Mouse (Mus musculus): ENCODE data around the gene Arhgap18. TPM values are rescaled to one million over a fixed set of nuclear protein-coding genes. Genes with fewer than 3 reads are reported as not detected.

Gene Arhgap18
- polyA plus RNA-seq, 2 experiments, result 14.2 to 24.3 TPM

- Histone ChIP-seq H3K27ac (replicated peaks; ENCODE audit: low read depth, low read length) (no peak overlapping the region), H3K4me1 (ENCODE audit: control insufficient read depth, insufficient read depth, low read length) (no peaks in the 10 kb centered on the region), H3K27me3 (ENCODE audit: control insufficient read depth, insufficient read depth, low read length) (no peaks in the 10 kb centered on the region), H3K4me2 (replicated peaks; ENCODE audit: low read depth, low read length, severe bottlenecking) (no peak overlapping the region), H3K36me3 (ENCODE audit: control insufficient read depth, insufficient read depth, low read length) (no peaks in the 10 kb centered on the region), H3K9me3 (ENCODE audit: control insufficient read depth, low read length) (no peaks in the 10 kb centered on the region), H3K4me3 (replicated peaks; ENCODE audit: low read length) (no peak overlapping the region), H3K9ac (ENCODE audit: low read depth, low read length, severe bottlenecking) (no peak overlapping the region)
- DNase-seq (ENCODE audit: low spot score) (no peak), ATAC-seq (ENCODE audit: low FRiP score, low read depth) (no peak)
- TF ChIP-seq POLR2A (IDR thresholded peaks at IDR 0.05; ENCODE audit: borderline replicate concordance, extremely low read depth, insufficient read depth, insufficient read length), result no peak
These were observed 67.1 kb downstream of the Arhgap18 start for GRCm38 (mm10) chr10:26820326-26820725.

- no peak for DNase-seq (ENCODE audit: low spot score)
- H3K4me1 ChIP-seq (ENCODE audit: control insufficient read depth, insufficient read depth, low read length), result no peaks in the 10 kb centered on the region
- H3K27me3 ChIP-seq (ENCODE audit: control insufficient read depth, insufficient read depth, low read length), result no peaks in the 10 kb centered on the region
- ATAC-seq (ENCODE audit: low FRiP score, low read depth), result no peak
- H3K4me3 ChIP-seq (replicated peaks; ENCODE audit: low read length), result no peak overlapping the region
- no peaks in the 10 kb centered on the region for H3K36me3 ChIP-seq (ENCODE audit: control insufficient read depth, insufficient read depth, low read length)
- no peak for TF ChIP-seq POLR2A (IDR thresholded peaks at IDR 0.05; ENCODE audit: borderline replicate concordance, extremely low read depth, insufficient read depth, insufficient read length)
- WGBS, result 37% methylated on average over 1 of the region's 1 CpGs
- H3K27ac ChIP-seq (replicated peaks; ENCODE audit: low read depth, low read length), result no peak overlapping the region
- no peak overlapping the region for H3K4me2 ChIP-seq (replicated peaks; ENCODE audit: low read depth, low read length, severe bottlenecking)
- no peaks in the 10 kb centered on the region for H3K9me3 ChIP-seq (ENCODE audit: control insufficient read depth, low read length)
- no peak overlapping the region for H3K9ac ChIP-seq (ENCODE audit: low read depth, low read length, severe bottlenecking)
These were observed 67.7 kb downstream of the Arhgap18 start for GRCm38 (mm10) chr10:26820936-26821335.

GRCm38 (mm10) chr10:26823997-26824396 lies 70.8 kb downstream of the Arhgap18 start:
- Histone ChIP-seq H3K27ac (replicated peaks; ENCODE audit: low read depth, low read length) (no peak overlapping the region), H3K27me3 (ENCODE audit: control insufficient read depth, insufficient read depth, low read length) (no peaks in the 10 kb centered on the region), H3K4me2 (replicated peaks; ENCODE audit: low read depth, low read length, severe bottlenecking) (no peak overlapping the region), H3K9ac (ENCODE audit: low read depth, low read length, severe bottlenecking) (no peak overlapping the region), H3K9me3 (ENCODE audit: control insufficient read depth, low read length) (no peaks in the 10 kb centered on the region), H3K4me1 (ENCODE audit: control insufficient read depth, insufficient read depth, low read length) (no peaks in the 10 kb centered on the region), H3K4me3 (replicated peaks; ENCODE audit: low read length) (no peak overlapping the region), H3K36me3 (ENCODE audit: control insufficient read depth, insufficient read depth, low read length) (no peaks in the 10 kb centered on the region)
- no peak for DNase-seq (ENCODE audit: low spot score)
- ATAC-seq (ENCODE audit: low FRiP score, low read depth), result no peak
- 80% methylated on average over 5 of the region's 5 CpGs for WGBS
- TF ChIP-seq POLR2A (IDR thresholded peaks at IDR 0.05; ENCODE audit: borderline replicate concordance, extremely low read depth, insufficient read depth, insufficient read length), result no peak

GRCm38 (mm10) chr10:26825246-26825889 lies 72.1 kb downstream of the Arhgap18 start:
- Histone ChIP-seq H3K36me3 (ENCODE audit: control insufficient read depth, insufficient read depth, low read length) (no peaks in the 10 kb centered on the region), H3K27me3 (ENCODE audit: control insufficient read depth, insufficient read depth, low read length) (no peaks in the 10 kb centered on the region), H3K4me1 (ENCODE audit: control insufficient read depth, insufficient read depth, low read length) (no peaks in the 10 kb centered on the region), H3K27ac (replicated peaks; ENCODE audit: low read depth, low read length) (no peak overlapping the region), H3K9ac (ENCODE audit: low read depth, low read length, severe bottlenecking) (no peak overlapping the region), H3K4me3 (replicated peaks; ENCODE audit: low read length) (no peak overlapping the region), H3K4me2 (replicated peaks; ENCODE audit: low read depth, low read length, severe bottlenecking) (no peak overlapping the region), H3K9me3 (ENCODE audit: control insufficient read depth, low read length) (no peaks in the 10 kb centered on the region)
- TF ChIP-seq POLR2A (IDR thresholded peaks at IDR 0.05; ENCODE audit: borderline replicate concordance, extremely low read depth, insufficient read depth, insufficient read length), result no peak
- DNase-seq (ENCODE audit: low spot score) (no peak), ATAC-seq (ENCODE audit: low FRiP score, low read depth) (no peak)
- WGBS, result 72% methylated on average over 8 of the region's 8 CpGs

GRCm38 (mm10) chr10:26827315-26827714 lies 74.1 kb downstream of the Arhgap18 start:
- no peak for DNase-seq (ENCODE audit: low spot score)
- no peak overlapping the region for H3K27ac ChIP-seq (replicated peaks; ENCODE audit: low read depth, low read length)
- 38% methylated on average over 5 of the region's 5 CpGs for WGBS
- H3K4me3 ChIP-seq (replicated peaks; ENCODE audit: low read length), result no peak overlapping the region
- H3K27me3 ChIP-seq (ENCODE audit: control insufficient read depth, insufficient read depth, low read length), result no peaks in the 10 kb centered on the region
- no peaks in the 10 kb centered on the region for H3K36me3 ChIP-seq (ENCODE audit: control insufficient read depth, insufficient read depth, low read length)
- no peak for TF ChIP-seq POLR2A (IDR thresholded peaks at IDR 0.05; ENCODE audit: borderline replicate concordance, extremely low read depth, insufficient read depth, insufficient read length)
- ATAC-seq (ENCODE audit: low FRiP score, low read depth), result no peak
- no peaks in the 10 kb centered on the region for H3K4me1 ChIP-seq (ENCODE audit: control insufficient read depth, insufficient read depth, low read length)
- H3K4me2 ChIP-seq (replicated peaks; ENCODE audit: low read depth, low read length, severe bottlenecking), result no peak overlapping the region
- H3K9me3 ChIP-seq (ENCODE audit: control insufficient read depth, low read length), result no peaks in the 10 kb centered on the region
- H3K9ac ChIP-seq (ENCODE audit: low read depth, low read length, severe bottlenecking), result no peak overlapping the region

Measured in limb, embryonic 14.5 days (tissue).